Mouse (Mus musculus) cerebellum, adult 18-20 months (tissue): ENCODE results near the gene Swap70.

Experiments
- DNase-seq, 2 experiments: peaks; one replicate each; pipeline ENCODE4 v3.0.0; 2021

Gene Swap70

GRCm38 (mm10) chr7:110279183-110279582, 57.7 kb downstream of the Swap70 start:
- DNase-seq, result no peak

- no peak for DNase-seq
These were observed 60.1 kb downstream of the Swap70 start for GRCm38 (mm10) chr7:110281435-110282256.

- DNase-seq, result no peak
These were observed 61.3 kb downstream of the Swap70 start for GRCm38 (mm10) chr7:110282797-110283196.

- DNase-seq, result no peak
These were observed 62.2 kb downstream of the Swap70 start for GRCm38 (mm10) chr7:110283484-110284275.

GRCm38 (mm10) chr7:110285076-110285848, 63.8 kb downstream of the Swap70 start:
- DNase-seq, result no peak

- no peak for DNase-seq
These were observed 64.3 kb downstream of the Swap70 start for GRCm38 (mm10) chr7:110285849-110286151.

GRCm38 (mm10) chr7:110286198-110286732, 64.8 kb downstream of the Swap70 start:
- no peak for DNase-seq

- peak; percentile 80 to 90 for DNase-seq
These were observed 65.4 kb downstream of the Swap70 start for GRCm38 (mm10) chr7:110286838-110287475.

- DNase-seq, result no peak
These were observed 66.1 kb downstream of the Swap70 start for GRCm38 (mm10) chr7:110287476-110288071.

- peak in 1 of 2 experiments; percentile 33 for DNase-seq
These were observed 66.7 kb downstream of the Swap70 start for GRCm38 (mm10) chr7:110288191-110288604.

GRCm38 (mm10) chr7:110288731-110289191, 67.2 kb downstream of the Swap70 start:
- peak; percentile 67 to 76 for DNase-seq

GRCm38 (mm10) chr7:110289647-110290046, 68.1 kb downstream of the Swap70 start:
- DNase-seq, result no peak

GRCm38 (mm10) chr7:110296889-110297603, 75.5 kb downstream of the Swap70 start:
- no peak for DNase-seq

GRCm38 (mm10) chr7:110297611-110298010, 76.1 kb downstream of the Swap70 start:
- DNase-seq, result no peak

GRCm38 (mm10) chr7:110298090-110298489, 76.6 kb downstream of the Swap70 start:
- no peak for DNase-seq

GRCm38 (mm10) chr7:110298739-110299410, 77.4 kb downstream of the Swap70 start:
- DNase-seq, result no peak

- DNase-seq, result no peak
These were observed 81.4 kb downstream of the Swap70 start for GRCm38 (mm10) chr7:110302886-110303285.

GRCm38 (mm10) chr7:110305486-110305885, 84.0 kb downstream of the Swap70 start:
- DNase-seq, result no peak

GRCm38 (mm10) chr7:110306281-110306680, 84.8 kb downstream of the Swap70 start:
- no peak for DNase-seq

- DNase-seq, result no peak
These were observed 86.2 kb downstream of the Swap70 start for GRCm38 (mm10) chr7:110307741-110308140.

GRCm38 (mm10) chr7:110309246-110309645, 87.7 kb downstream of the Swap70 start:
- DNase-seq, result peak; percentile 30
